Mouse (Mus musculus): ENCODE results near the gene Atg16l1. TPM values are rescaled to one million over a fixed set of nuclear protein-coding genes. Genes with fewer than 3 reads are reported as not detected.

Gene Atg16l1
- polyA plus RNA-seq (2015; fragmentation: Nextera tagmentation; extraction: Ambion mirVana): 25.7 and 27.2 TPM in 2 replicates

GRCm38 (mm10) chr1:87755641-87756470 lies at the start of gene Atg16l1:
TSS of gene Atg16l1 (plus strand) at chr1:87755870.
- peak; percentile 98 for DNase-seq (ENCODE audit: low spot score)

GRCm38 (mm10) chr1:87706361-87706760 lies 49.3 kb upstream of the Atg16l1 start:
- no peak for DNase-seq (ENCODE audit: low spot score)

GRCm38 (mm10) chr1:87709020-87709419 lies 46.6 kb upstream of the Atg16l1 start:
- no peak for DNase-seq (ENCODE audit: low spot score)

DNA sequence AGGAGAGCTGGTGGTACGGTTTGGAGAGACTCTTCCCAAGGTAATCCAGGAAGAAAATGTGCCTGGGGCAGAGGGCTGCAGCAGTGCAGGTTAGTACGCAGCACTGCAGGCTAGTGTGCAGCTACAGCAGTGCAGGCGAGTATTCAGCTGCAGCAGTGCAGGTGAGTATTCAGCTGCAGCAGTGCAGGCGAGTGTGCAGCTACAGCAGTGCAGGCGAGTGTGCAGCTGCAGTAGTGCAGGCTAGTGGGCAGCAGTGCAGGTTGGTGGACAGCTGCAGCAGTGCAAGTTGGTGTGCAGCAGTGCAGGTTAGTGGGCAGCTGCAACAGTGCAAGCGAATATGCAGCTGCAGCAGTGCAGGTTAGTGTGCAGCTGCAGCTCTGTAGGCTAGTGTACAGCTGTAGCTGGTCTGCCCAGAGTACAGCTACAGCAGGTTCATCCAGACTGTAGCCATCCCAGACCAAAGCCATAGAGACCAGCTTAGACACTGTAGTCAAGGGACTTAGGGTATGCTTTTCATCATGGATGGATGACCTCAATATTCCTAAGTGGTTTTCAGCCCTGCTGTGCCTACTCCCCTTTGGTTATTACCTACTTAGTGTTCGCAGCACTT lies 45.9 kb upstream of the Atg16l1 start:
- no peak for DNase-seq (ENCODE audit: low spot score)

- DNase-seq (ENCODE audit: low spot score): no peak
These were observed 43.6 kb upstream of the Atg16l1 start for GRCm38 (mm10) chr1:87711938-87712613.

- no peak for DNase-seq (ENCODE audit: low spot score)
These were observed 43.1 kb upstream of the Atg16l1 start for GRCm38 (mm10) chr1:87712614-87712971.

DNA sequence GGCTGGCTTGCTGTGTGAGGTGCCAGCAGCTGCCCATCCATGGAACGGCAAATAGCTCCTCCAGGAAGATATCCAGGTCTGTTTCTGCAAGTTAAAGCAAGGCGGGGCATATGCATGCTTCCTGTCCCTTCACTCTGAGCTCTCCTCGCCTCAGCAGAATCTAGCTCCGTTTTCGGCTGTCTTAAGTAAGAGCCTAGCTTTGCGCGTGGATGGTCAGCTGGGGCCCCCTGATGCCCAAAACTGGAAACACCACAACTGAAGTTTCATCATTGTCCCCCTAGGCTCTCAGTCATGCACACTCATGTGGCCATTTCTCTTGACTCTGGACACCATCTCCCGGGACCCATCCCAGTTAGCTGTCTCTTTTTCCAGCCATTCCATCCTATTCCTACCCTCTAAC lies 34.3 kb upstream of the Atg16l1 start:
- no peak for DNase-seq (ENCODE audit: low spot score)

DNA sequence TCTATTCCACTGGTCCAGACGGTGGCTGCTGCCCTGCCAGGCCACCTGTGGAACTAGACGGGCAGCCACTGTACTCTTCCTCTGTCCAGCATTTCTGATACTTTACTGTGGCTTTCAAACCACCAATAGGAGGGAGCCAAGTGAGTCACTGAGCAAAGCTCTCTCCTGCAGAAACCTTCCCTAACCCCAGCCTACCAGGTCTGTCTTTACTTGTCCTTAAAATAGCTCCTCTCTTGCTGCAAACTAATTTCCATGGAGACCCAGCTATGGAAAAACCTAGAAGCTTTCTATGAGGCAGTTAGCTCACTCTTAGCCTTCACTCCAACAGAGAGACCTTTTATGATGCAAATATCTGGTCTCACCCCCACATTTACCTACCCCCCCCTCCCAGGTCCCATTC lies 33.6 kb upstream of the Atg16l1 start:
- DNase-seq (ENCODE audit: low spot score): no peak

GRCm38 (mm10) chr1:87723351-87723750 lies 32.3 kb upstream of the Atg16l1 start:
- DNase-seq (ENCODE audit: low spot score): no peak

DNA sequence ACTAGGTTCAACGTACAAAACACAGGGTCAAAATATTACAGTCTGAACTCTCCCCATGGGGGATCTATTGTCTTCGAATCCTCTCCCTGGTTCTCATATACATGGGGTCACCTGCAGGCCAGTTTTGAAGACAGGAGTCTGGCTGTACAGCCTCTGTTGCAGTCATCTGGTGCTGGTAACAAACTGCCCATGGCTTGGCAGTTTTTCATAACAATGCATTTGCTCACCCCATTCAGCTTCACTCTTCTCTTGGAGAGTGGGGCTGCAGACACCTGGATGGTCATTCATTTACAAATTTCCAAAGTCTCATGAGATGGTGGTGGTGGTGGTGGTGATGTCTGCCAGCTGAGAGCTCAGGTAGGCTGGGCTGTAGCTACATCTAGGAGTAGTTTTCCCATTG lies 26.6 kb upstream of the Atg16l1 start:
- no peak for DNase-seq (ENCODE audit: low spot score)

DNA sequence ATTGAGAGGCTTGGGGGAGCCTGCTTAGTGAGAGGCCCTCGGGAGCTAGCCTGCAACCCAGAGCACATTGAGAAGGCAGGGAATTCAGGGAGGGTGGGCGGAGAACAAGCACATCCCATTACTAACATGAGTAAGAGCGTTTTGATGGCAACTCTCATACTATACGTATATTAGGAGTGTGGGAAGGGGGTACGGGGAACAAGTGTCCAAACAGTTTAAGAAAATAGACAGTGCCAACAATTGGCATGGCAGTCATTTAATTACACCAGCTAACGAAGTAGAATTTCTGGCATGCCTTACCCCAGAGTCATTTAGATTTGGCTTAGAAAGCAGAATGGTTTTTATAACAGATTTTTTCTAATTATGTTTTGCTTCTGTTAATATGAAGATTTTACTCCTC lies 25.8 kb upstream of the Atg16l1 start:
- DNase-seq (ENCODE audit: low spot score): no peak

GRCm38 (mm10) chr1:87730271-87730670 lies 25.4 kb upstream of the Atg16l1 start:
- DNase-seq (ENCODE audit: low spot score): no peak

DNA sequence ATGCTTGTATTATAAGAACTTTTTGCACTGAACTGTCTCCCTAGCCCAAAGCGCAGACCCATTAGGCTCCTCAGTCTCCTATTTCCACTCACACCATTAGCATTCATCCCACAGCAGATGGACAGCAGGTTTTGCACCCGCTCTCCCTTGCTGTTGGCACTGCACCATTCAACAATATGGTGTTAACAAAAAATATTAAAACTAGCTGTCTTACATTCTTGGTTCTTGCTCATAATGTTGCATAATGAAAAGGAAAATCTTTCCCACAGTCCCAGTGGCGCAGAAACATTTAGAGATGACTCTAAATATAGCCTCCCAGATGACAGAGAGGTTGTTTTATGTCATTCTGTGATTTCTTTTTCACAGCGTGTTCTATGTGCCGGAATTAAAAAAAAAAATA lies 22.5 kb upstream of the Atg16l1 start:
- no peak for DNase-seq (ENCODE audit: low spot score)

DNA sequence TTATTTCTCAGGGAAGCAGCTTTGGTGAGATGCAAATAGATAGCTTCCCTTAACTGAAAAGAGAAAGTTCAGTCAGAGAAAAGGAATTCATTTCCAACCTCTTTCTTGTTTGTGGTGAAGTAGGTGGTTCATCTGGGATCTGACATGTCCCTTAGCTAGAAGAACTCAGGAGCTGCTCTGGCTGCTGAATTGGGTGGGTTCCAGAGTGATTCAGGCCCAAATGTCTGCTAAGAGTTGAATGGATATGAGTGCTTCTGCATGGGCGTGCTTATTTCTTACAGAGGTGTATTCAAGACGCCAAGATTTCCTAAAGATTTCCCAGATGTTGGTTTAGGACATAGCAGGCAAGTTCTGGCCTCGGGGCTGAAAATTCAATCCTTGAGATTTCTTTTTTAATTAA lies 21.5 kb upstream of the Atg16l1 start:
- DNase-seq (ENCODE audit: low spot score): no peak

- no peak for DNase-seq (ENCODE audit: low spot score)
These were observed 14.9 kb upstream of the Atg16l1 start for GRCm38 (mm10) chr1:87740584-87741290.

- DNase-seq (ENCODE audit: low spot score): no peak
These were observed 6.2 kb upstream of the Atg16l1 start for GRCm38 (mm10) chr1:87749360-87749973.

DNA sequence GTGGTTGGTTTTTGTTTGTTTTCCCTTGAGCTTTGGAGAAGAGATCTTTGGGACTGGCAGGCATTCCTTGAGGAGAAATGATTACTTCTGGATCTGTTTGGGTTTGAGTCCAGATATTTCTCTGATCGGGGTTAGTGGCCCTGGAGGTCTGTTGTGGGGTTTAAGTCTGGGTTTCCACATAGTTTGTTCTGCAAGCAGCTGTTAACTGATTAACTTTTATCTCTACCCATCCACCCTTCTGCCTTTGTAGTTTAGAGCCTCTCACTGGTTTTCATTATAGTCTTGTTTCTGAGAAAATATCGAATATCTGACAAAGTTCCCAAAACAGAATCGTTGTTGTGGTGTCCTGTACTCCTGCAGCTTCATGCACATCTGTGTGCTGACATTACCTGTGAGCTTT lies 8.2 kb downstream of the Atg16l1 start:
- DNase-seq (ENCODE audit: low spot score): no peak

DNA sequence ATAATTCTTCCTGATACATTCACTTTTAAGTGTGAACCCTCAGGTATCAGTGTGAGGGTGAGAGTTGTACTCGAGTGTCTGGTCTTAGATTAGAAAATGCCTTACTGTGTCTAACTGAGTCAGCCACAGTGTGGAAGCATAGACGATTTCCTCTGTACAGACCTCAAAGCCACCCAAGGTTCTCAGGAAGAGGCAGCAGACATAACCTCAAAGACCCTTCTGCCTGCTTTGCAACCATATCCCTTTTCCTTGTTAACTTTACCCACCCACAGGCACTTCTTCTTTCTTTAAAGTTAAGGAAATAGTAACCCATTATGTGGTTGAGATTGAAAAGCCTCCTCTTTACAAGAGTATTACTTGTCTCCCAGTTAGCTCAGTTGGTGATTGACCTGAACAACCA lies 10.1 kb downstream of the Atg16l1 start:
- DNase-seq (ENCODE audit: low spot score): no peak

DNA sequence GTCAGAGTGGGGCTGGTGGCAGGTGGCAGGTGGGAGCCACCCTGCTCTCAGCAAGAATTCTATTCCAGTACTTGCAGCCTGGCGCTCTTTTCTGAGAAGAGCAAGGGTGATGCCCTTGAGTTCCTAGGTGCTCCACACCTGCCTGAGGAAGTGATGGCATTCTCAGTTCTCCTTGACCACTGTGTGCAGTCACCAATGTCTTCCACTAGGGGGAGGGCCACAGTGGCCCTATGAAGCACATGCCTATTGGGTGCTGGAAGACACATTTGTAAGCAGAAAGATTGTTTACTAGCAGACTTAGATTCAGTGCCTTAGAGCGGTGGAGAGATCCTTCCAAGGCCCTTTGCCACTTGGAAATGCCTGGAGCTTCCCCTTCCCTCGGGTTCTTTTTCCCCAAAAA lies 10.6 kb downstream of the Atg16l1 start:
- DNase-seq (ENCODE audit: low spot score): peak; percentile 71

- no peak for DNase-seq (ENCODE audit: low spot score)
These were observed 13.6 kb downstream of the Atg16l1 start for GRCm38 (mm10) chr1:87769263-87769662.

DNA sequence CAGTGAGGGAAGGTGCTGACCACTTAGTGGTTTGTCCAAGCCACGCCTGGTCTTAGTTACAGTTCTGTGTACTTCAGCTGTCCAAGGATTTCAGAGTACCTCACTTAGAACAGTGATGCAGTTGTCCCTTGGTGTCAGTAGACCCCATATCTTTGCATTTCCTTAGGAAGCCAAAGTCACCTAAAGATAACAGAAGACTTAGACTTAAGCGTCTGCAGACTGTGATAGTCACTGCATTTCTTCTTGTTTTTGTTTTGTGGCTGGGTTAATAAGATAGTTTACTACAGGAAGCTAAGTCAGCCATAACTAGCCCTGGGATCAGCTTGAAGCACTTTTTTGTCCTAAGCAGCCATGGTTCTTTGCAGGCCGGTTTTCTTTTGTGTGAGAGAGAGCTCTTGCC lies 14.8 kb downstream of the Atg16l1 start:
- no peak for DNase-seq (ENCODE audit: low spot score)
